Mouse (Mus musculus): ENCODE results near the gene Rtp3. TPM values are rescaled to one million over a fixed set of nuclear protein-coding genes. Genes with fewer than 3 reads are reported as not detected.

Gene Rtp3
- total RNA-seq, 1 experiment from 2014 or later = 10.0 TPM

DNA sequence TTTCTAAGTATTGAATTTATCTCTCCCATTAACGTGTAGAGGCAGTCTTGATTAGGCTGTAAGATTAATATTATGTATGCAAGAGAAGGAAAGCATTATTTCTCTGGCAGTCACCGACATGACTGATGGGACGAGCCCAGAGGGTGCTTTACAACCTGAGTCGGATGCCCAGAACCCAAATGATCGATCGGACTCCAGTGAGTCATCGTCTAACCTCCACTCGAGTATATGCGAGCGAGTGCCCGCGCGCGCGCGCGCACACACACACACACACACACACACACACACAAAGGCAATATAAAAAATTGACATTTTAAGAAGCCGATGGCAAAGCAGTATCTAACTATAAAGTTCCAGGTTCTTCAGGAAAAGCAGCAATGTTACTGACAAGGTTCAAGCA is 45.0 kb downstream of the Rtp3 start:
- no peak for DNase-seq

DNA sequence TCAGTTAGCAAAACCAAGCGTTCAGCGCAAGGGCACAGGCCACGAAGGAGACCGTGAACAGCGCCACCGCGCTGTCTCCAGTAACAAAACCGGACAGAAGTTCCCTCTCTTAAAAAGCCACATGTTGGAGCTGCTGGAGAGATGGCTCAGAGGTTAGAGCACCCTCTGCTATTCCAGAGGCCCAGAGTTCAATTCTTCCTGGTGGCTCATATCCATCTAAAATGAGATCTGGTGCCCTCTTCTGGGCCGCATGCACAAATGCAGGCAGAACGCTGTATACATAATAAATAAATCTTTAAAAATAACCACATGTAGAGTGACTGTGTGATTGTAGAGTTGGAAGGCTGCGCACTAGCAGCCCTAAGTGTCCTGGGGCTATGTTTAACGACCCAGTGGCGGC is 46.1 kb downstream of the Rtp3 start:
- DNase-seq = no peak

DNA sequence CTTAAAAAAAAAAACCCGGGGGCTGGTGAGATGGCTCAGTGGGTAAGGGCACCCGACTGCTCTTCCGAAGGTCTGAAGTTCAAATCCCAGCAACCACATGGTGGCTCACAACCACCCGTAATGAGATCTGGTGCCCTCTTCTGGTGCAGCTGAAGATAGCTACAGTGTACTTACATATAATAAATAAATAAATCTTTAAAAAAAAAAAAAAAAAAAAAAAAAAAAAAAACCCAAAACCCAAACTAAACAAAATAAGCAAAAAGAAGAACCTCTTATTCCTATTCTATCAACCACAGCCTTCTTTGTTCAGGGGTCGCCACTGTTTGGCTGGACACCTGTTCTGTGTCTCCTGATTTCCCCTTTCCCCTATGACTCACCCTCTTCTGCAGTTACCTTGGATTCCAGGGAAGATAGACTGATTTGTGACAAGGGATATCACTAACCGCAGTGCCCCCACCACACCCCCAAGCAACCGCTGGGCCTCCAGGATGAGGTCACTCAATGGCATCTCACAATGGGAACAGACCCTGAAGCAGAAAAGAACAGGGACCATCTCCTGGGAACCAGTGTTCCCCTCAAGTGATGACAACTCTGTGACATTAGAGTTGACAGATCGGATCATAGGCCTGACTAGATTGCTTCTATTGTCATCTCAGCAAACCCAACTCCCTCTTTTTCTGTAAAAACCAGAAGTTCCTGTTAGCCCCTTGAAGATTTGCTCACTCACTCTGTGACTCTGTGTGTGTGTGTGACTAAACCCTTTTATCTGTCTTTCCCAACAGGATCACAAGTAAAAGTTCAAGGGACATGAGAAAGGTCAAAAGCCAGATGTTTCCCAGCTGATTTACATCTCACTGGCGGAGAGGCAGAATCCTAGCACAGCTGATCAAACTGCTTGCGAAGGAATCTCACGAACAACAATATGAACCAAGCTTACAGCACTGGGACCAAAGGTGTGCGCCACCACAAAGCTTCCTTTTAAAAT is 52.6 kb downstream of the Rtp3 start:
- DNase-seq = peak; percentile 52

DNA sequence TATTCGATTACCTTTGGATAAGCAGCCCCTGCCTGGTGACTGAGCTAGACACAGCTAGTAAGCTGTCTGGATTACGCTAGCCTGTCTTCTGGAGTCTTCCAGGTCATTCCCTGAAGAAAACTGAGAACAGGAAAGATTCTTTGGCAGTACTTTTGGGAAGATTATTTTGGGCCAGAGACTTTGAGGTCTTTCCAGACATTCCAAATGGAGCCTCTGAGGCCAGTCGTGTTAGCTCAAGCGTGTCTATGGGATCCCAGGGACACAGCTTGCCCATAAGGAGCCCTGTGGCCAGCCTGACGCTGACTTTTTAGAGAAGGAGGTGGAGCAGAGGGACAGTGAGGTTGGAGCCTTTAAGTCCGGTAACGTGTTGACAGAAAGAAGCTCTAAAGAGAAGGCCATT is 54.4 kb downstream of the Rtp3 start:
- DNase-seq = no peak

Other genes starting within 250 kb of the Rtp3 start
- 0.37 TPM in 1 of 2 replicates, not detected in the other for gene Myl3, start 248.7 kb downstream of the Rtp3 start, total RNA-seq (2021)
- gene Pth1r, start 243.4 kb downstream of the Rtp3 start, total RNA-seq (2021) = 6.9 and 9.0 TPM in 2 replicates
- gene Prss42, start 192.4 kb downstream of the Rtp3 start, total RNA-seq (2021) = not detected in 2 replicates
- not detected in 2 replicates for gene Prss44, start 176.6 kb downstream of the Rtp3 start, total RNA-seq (2021)
- gene Prss43, start 163.9 kb downstream of the Rtp3 start, total RNA-seq (2021) = not detected in 2 replicates
- not detected in 2 replicates for gene Prss45, start 156.0 kb downstream of the Rtp3 start, total RNA-seq (2021)
- not detected in 2 replicates for gene Prss46, start 146.1 kb downstream of the Rtp3 start, total RNA-seq (2021)
- 0.37 TPM in 1 of 2 replicates, not detected in the other for gene Prss50, start 132.6 kb downstream of the Rtp3 start, total RNA-seq (2021)
- gene Als2cl, start 110.7 kb downstream of the Rtp3 start, total RNA-seq (2021) = 17.1 and 21.3 TPM in 2 replicates
- 2.2 and 3.5 TPM in 2 replicates for gene Tmie, start 110.5 kb downstream of the Rtp3 start, total RNA-seq (2021)
- gene Fam240a, start 73.7 kb downstream of the Rtp3 start, total RNA-seq (2021) = not detected in 2 replicates
- gene Tdgf1, start 44.4 kb downstream of the Rtp3 start, total RNA-seq (2021) = not detected in 2 replicates
- gene Lrrc2, start 39.0 kb downstream of the Rtp3 start, total RNA-seq (2021) = 3.3 and 4.1 TPM in 2 replicates
- 2.6 and 7.3 TPM in 2 replicates for gene Ltf, start 28.7 kb upstream of the Rtp3 start, total RNA-seq (2021)
- gene Ccrl2, start 66.9 kb upstream of the Rtp3 start, total RNA-seq (2021) = 5.5 and 8.9 TPM in 2 replicates
- 48.5 and 54.5 TPM in 2 replicates for gene Lrrfip2, start 127.0 kb upstream of the Rtp3 start, total RNA-seq (2021)

All from adrenal gland, postnatal 14 days (tissue).